Comparison of ENCODE assay signal across 33 mouse cellular contexts in the genomic region with DNA sequence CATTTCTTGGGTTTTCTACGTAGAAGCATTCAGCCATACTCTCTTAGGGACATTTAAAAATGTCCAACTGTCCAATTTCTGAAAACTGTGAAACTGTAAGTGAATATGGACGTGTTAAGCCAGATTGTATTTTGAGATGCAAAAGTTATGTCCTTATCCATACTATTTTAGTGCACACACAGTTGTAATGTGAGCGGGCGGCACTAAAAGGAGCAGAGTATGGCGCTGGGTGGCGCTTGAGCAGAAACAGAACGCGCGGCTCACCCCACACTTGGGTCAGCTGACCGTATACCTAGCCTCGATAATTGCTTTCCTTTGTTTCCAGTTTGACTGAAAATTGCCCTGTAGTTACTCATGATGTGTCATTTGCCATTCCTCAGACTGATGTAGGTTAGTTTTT. TPM values are rescaled to one million over a fixed set of nuclear protein-coding genes. Genes with fewer than 3 reads are reported as not detected.
"Had no signal": no experiment of that assay in that cellular context is flagged by ENCODE, and none has a peak within 500 bp of the region (broad histone marks: within the 10 kb centered on the region; RNA-seq: fewer than 3 reads in every experiment).

No protein-coding gene starts in this region.

- DNase-seq: kidney, adult 2 months; kidney, postnatal 25 days; layer of hippocampus, adult 9-11 months; liver, embryonic 13.5 days; lung, adult 2 months; lung, postnatal 14 days; lung, postnatal 4 days; midbrain, embryonic 14.5 days; thymus, adult 2 months; thymus, postnatal 14 days; thymus, postnatal 4 days had no signal

- ATAC-seq: inflammation-experienced regulatory T-cells, adult 6 months; intestine, embryonic 16.5 days had no signal

- H3K27ac ChIP-seq: kidney, postnatal 0 days; layer of hippocampus, adult 2 months; liver, embryonic 13.5 days; neural tube, embryonic 12.5 days had no signal

- H3K36me3 ChIP-seq: liver, embryonic 13.5 days; neural tube, embryonic 12.5 days had no signal

- H3K9me3 ChIP-seq: liver, embryonic 13.5 days; neural tube, embryonic 12.5 days had no signal

- H3K4me2 ChIP-seq: liver, embryonic 13.5 days; midbrain, embryonic 11.5 days; neural tube, embryonic 12.5 days had no signal

- H3K27me3 ChIP-seq: liver, embryonic 13.5 days; neural tube, embryonic 12.5 days had no signal

- H3K9ac ChIP-seq: liver, embryonic 13.5 days; neural tube, embryonic 12.5 days had no signal

- H3K4me1 ChIP-seq: liver, embryonic 13.5 days; neural tube, embryonic 12.5 days had no signal

- H3K4me3 ChIP-seq: layer of hippocampus, adult 2 months; liver, embryonic 13.5 days; neural tube, embryonic 12.5 days had no signal

RNA-seq across cellular contexts. Expression of gene Tmprss11c, which starts 42.5 kb away (rescaled TPM):
- total RNA-seq: layer of hippocampus, adult 2 months; layer of hippocampus, postnatal 25 days; left cerebral cortex, adult 18-20 months; liver, adult 2 months; megakaryocyte progenitor cell, adult 5-6 weeks; megakaryocyte-erythroid progenitor cell, adult 5-6 weeks; midbrain, postnatal 0 days; neutrophil, adult 5-6 weeks had no signal
- polyA plus RNA-seq: inflammation-experienced regulatory T-cells, adult 6 months; intestine, embryonic 16.5 days; kidney, adult 2 months; kidney, embryonic 14.5 days; kidney, postnatal 0 days; large intestine, adult 2 months; limb, embryonic 11.5 days; limb, embryonic 14.5 days; liver, adult 2 months; liver, embryonic 13.5 days; liver, embryonic 16.5 days; lung, adult 2 months; lung, embryonic 16.5 days; midbrain, embryonic 11.5 days; midbrain, embryonic 14.5 days; midbrain, postnatal 0 days; neural tube, embryonic 12.5 days; small intestine, adult 2 months; spleen, adult 2 months; stomach, embryonic 16.5 days; thymus, adult 2 months had no signal

RNA-seq across cellular contexts. Expression of gene Gnrhr, which starts 48.9 kb away (rescaled TPM):
- total RNA-seq: layer of hippocampus, adult 2 months; layer of hippocampus, postnatal 25 days; left cerebral cortex, adult 18-20 months; liver, adult 2 months; megakaryocyte progenitor cell, adult 5-6 weeks; megakaryocyte-erythroid progenitor cell, adult 5-6 weeks; midbrain, postnatal 0 days; neutrophil, adult 5-6 weeks had no signal
- polyA plus RNA-seq: intestine, embryonic 16.5 days; kidney, adult 2 months; kidney, embryonic 14.5 days; kidney, postnatal 0 days; large intestine, adult 2 months; limb, embryonic 11.5 days; limb, embryonic 14.5 days; liver, adult 2 months; liver, embryonic 13.5 days; liver, embryonic 16.5 days; lung, adult 2 months; lung, embryonic 16.5 days; midbrain, embryonic 11.5 days; midbrain, embryonic 14.5 days; midbrain, postnatal 0 days; neural tube, embryonic 12.5 days; small intestine, adult 2 months; spleen, adult 2 months; stomach, embryonic 16.5 days; thymus, adult 2 months had no signal
